Mouse (Mus musculus) heart, postnatal 0 days (tissue): ENCODE data around the gene Ptpn18. TPM values are rescaled to one million over a fixed set of nuclear protein-coding genes. Genes with fewer than 3 reads are reported as not detected.

Source experiments
- ATAC-seq: fragments of 200-750 bp; cut with Nextera tagmentation; 2 replicates; pipeline ENCODE4 v1.8.0; 2017; ENCODE audit warnings: low read depth, moderate number of reproducible peaks, moderate library complexity; ENCODE audit not compliant: insufficient read depth
- DNase-seq: peaks from one replicate; pipeline ENCODE4 v3.0.0-alpha.2; 2016; ENCODE audit warnings: low spot score
- H3K27ac ChIP-seq: fragments of 300-500 bp; sonication (generic); 2 replicates; pipeline ENCODE4 v1.5.1; 2014; ENCODE audit warnings: low read depth, mild to moderate bottlenecking
- H3K27me3 ChIP-seq: fragments of 300-500 bp; sonication (generic); 2 replicates; pipeline ENCODE4 v1.6.1; 2014; ENCODE audit warnings: low read length, mixed read lengths; ENCODE audit not compliant: control insufficient read depth, insufficient read depth
- H3K36me3 ChIP-seq: fragments of 300-500 bp; sonication (generic); replicated peaks from 2 replicates; pipeline ENCODE4 v1.6.1; 2014; ENCODE audit warnings: low read length, mixed read lengths; ENCODE audit not compliant: control insufficient read depth, insufficient read depth
- H3K4me1 ChIP-seq: fragments of 300-500 bp; sonication (generic); 2 replicates; pipeline ENCODE4 v1.6.1; 2014; ENCODE audit warnings: antibody characterized with exemption; ENCODE audit not compliant: control insufficient read depth, insufficient read depth
- H3K4me2 ChIP-seq: fragments of 300-500 bp; sonication (generic); 2 replicates; pipeline ENCODE4 v1.6.1; 2014; ENCODE audit warnings: low read depth, mild to moderate bottlenecking, low read length, moderate library complexity
- H3K4me3 ChIP-seq: fragments of 300-500 bp; sonication (generic); 2 replicates; pipeline ENCODE4 v1.5.1; 2014; ENCODE audit warnings: low read depth, low read length
- H3K9ac ChIP-seq: fragments of 300-500 bp; sonication (generic); replicated peaks from 2 replicates; pipeline ENCODE4 v1.6.1; 2014; ENCODE audit warnings: low read depth, low read length, mixed read lengths
- H3K9me3 ChIP-seq: fragments of 300-500 bp; sonication (generic); replicated peaks from 2 replicates; pipeline ENCODE4 v1.6.1; 2016; ENCODE audit warnings: low read length; ENCODE audit not compliant: control insufficient read depth
- CTCF ChIP-seq: IDR thresholded peaks from 2 replicates; pipeline ENCODE4 v1.5.1; 2016; ENCODE audit warnings: antibody characterized with exemption, control low read depth, low read depth
- EP300 ChIP-seq: IDR thresholded peaks from 2 replicates; pipeline ENCODE4 v1.6.1; 2016; ENCODE audit warnings: antibody characterized with exemption, low read depth
- WGBS: fragments of 180-500 bp; shearing (Covaris S2); extraction: QIAGEN DNeasy Blood & Tissue Kit; methylation state at CpG from one replicate; pipeline ENCODE4 v1.1.7; 2014; 5-methylcytosine and 5-hydroxymethylcytosine counted together
- polyA plus RNA-seq: library from polyadenylated mRNA; unstranded; fragments of >200 nt; fragmentation: Nextera tagmentation; extraction: Ambion mirVana; gene quantifications from 2 replicates; pipeline ENCODE4 v1.2.1, GENCODE M21; 2015
- total RNA-seq: library from RNA; depleted of rRNA; stranded (reverse); fragments of >200 nt; gene quantifications from 2 replicates; pipeline ENCODE4 v1.2.3, GENCODE M21; 2014; ENCODE audit warnings: low replicate concordance; rRNA removed

Gene Ptpn18
- total RNA-seq = 4.7 TPM in 1 of 2 replicates, not detected in the other
- polyA plus RNA-seq = 10.7 and 13.8 TPM in 2 replicates

DNA sequence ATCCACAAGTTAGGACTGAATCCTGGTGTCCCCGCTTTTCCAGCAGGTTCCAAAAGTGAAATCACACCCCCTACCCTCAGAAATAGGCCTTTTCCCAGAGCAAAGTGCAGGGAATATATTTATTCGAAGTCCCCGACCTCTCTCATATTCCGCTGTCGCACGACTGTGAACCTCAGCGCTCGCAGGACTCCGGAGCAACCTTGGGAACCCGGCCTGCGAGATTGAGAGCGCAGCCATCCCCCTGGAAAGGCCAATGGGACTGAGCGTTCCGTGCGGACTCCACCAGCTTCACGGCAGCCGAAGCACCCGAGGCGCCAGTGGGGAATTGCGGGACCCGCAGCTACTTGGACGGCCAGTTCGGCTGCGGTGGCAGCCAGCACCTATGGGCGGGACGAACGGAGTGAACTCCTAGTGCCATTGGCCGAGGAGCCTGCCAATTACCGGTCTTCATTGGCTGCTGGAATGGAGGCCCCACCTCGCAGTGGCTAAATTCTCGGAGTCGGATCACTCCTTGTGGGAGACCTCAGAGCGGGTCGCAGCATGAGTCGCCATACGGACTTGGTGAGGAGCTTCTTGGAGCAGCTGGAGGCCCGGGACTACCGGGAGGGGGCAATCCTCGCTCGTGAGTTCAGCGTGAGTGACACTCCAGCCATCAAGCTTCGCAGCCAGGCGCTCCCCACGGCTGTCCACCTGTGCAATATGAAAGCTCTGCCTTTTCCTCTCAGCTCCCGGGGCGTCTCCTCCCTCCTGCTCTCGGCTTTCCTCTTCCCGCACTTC lies at the start of gene Ptpn18:
Gene Ptpn18, plus strand, starts transcription at position 479 of the 777 bp plus-strand sequence.
- no peaks in the 10 kb centered on the region for H3K9me3 ChIP-seq
- peak within 1 kb of the TSS; percentile 84 for H3K4me2 ChIP-seq
- TF ChIP-seq CTCF = 0 out of 2 replicates have a peak, but pooled peaks have one; percentile 10
- TF ChIP-seq EP300 = no peak
- peak within 1 kb of the TSS; percentile 18; the same call in 1 of the 2 replicates for H3K27ac ChIP-seq
- under 1% methylated on average over 48 of the region's 48 CpGs for WGBS
- H3K36me3 ChIP-seq = no peaks in the 10 kb centered on the region
- H3K27me3 ChIP-seq = no peaks in the 10 kb centered on the region
- ATAC-seq = peak; percentile 91
- peaks cover 9% of the 10 kb centered on the region; the same call in 1 of the 2 replicates for H3K4me1 ChIP-seq
- H3K9ac ChIP-seq = peak within 1 kb of the TSS; percentile 48
- H3K4me3 ChIP-seq = peak within 1 kb of the TSS; percentile 49
- DNase-seq = peak; percentile 81

DNA sequence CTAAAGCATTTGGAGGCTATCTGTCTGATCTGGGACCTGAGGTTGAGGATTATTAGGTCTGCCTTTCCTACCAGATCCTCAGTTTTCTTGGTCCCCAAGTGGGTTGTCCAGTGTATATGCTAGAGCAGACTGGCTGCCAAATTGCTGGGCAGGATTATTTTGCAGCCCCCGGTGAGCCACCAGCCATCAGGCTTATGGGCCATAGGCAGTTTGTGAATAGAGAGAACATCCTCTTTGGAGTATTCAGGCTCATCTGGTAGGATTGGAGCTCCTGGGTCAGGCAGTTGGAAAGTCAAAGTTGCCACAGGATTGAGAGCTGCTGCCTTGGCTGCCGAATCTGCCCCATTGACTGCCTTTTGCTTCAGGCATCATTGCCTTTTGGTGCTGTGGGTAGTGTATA lies 31.1 kb upstream of the Ptpn18 start:
- Histone ChIP-seq H3K27me3 (no peaks in the 10 kb centered on the region), H3K4me3 (no peak overlapping the region), H3K36me3 (peaks cover 6% of the 10 kb centered on the region; the same call in 1 of the 2 replicates), H3K27ac (no peak overlapping the region), H3K9ac (no peak overlapping the region), H3K4me2 (no peak overlapping the region), H3K9me3 (no peaks in the 10 kb centered on the region), H3K4me1 (no peaks in the 10 kb centered on the region)
- no peak for TF ChIP-seq CTCF
- no peak for TF ChIP-seq EP300
- DNase-seq (no peak), ATAC-seq (no peak)
- WGBS = 89% methylated on average over 2 of the region's 2 CpGs

DNA sequence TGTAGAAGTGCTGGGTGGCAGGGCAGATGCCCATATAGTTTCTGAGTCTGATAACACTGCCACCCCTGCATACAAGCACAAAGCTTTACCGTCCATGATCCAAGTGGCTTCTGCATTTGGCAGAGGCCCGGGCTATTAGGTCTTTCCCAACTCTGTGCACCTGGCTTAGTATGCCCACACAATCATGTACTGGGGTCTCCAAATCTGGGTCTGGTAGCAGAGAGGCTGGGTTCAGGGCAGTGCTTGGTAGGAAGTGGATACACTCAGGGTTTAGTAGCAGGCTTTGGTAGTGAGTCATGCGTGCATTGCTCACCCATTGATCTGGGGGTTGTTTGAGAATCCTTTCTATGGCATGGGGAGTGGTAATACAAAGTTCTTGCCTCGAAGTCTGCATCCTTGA lies 30.3 kb upstream of the Ptpn18 start:
- ATAC-seq (no peak), DNase-seq (no peak)
- Histone ChIP-seq H3K9me3 (no peaks in the 10 kb centered on the region), H3K9ac (no peak overlapping the region), H3K4me1 (peaks cover 6% of the 10 kb centered on the region), H3K27me3 (no peaks in the 10 kb centered on the region), H3K4me3 (no peak overlapping the region), H3K36me3 (peaks cover 6% of the 10 kb centered on the region; the same call in 1 of the 2 replicates), H3K4me2 (no peak overlapping the region), H3K27ac (no peak overlapping the region)
- no peak for TF ChIP-seq CTCF
- no peak for TF ChIP-seq EP300
- WGBS = 96% methylated on average over 4 of the region's 4 CpGs

DNA sequence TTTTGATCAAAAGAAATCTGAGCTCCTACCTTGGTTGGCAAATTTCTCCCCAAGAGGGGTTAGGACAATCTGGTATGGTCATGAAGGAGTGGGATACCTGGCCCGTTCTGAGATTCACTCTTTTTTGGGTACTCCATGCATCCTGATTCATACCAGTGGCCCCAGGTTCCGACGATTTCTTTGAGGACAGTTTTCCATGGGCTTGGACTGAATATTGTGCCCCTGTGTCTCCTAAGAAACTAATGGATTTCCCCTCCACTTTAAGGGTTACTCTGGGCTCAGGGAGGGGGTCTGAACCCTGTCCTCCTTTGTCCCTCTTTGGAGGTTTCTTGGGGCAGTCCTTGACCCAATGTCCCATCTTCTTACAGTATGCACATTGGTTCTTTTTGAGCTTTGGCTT lies 28.6 kb upstream of the Ptpn18 start:
- TF ChIP-seq EP300 (no peak), CTCF (no peak)
- ATAC-seq (no peak), DNase-seq (no peak)
- Histone ChIP-seq H3K27me3 (no peaks in the 10 kb centered on the region), H3K4me2 (no peak overlapping the region), H3K9me3 (no peaks in the 10 kb centered on the region), H3K27ac (no peak overlapping the region), H3K36me3 (peaks cover 6% of the 10 kb centered on the region; the same call in 1 of the 2 replicates), H3K4me1 (peaks cover 6% of the 10 kb centered on the region), H3K4me3 (no peak overlapping the region), H3K9ac (no peak overlapping the region)
- 96% methylated on average over 3 of the region's 3 CpGs for WGBS

DNA sequence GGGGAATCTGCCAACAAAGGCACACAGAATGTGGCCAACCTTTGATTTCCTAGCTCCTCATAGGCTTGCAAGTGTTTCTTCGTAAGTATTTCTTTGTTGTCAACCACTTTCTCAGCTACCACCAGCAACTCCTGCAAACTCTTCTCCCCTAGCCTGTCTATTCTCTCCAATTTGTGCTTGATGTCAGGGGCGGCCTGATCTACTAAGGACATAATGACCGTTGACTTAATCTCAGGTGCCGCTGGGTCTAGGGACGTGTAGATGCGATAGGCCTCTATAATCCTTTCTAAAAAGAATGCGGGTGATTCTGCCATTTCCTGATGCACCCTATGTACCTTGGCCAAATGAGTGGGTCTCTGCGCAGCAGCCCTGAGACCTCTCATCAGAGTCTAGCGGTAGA lies 28.1 kb upstream of the Ptpn18 start:
- H3K9ac ChIP-seq = no peak overlapping the region
- no peak for DNase-seq
- 97% methylated on average over 9 of the region's 9 CpGs for WGBS
- no peak for ATAC-seq
- no peak overlapping the region for H3K27ac ChIP-seq
- H3K4me3 ChIP-seq = no peak overlapping the region
- H3K36me3 ChIP-seq = peaks cover 6% of the 10 kb centered on the region; the same call in 1 of the 2 replicates
- H3K27me3 ChIP-seq = no peaks in the 10 kb centered on the region
- H3K4me2 ChIP-seq = no peak overlapping the region
- H3K4me1 ChIP-seq = peaks cover 6% of the 10 kb centered on the region
- no peaks in the 10 kb centered on the region for H3K9me3 ChIP-seq
- TF ChIP-seq CTCF (no peak), EP300 (no peak)
